Mouse (Mus musculus) olfactory bulb, adult 2 months (tissue): ENCODE measurements at regions not wholly inside any gene's neighbourhood (a gene's known extent, or its start where the extent isn't known, plus 50 kb on each side); places are given as distances from the start of the nearest gene placed in this dataset.

Experiments
- H3K27ac ChIP-seq: fragments of 200-500 bp; 2 replicates; pipeline ENCODE4 v1.5.1; 2012; ENCODE audit warnings: low read depth, low read length; ENCODE audit not compliant: insufficient read depth
- H3K4me1 ChIP-seq: fragments of 200-500 bp; 2 replicates; pipeline ENCODE4 v1.6.1; 2012; ENCODE audit warnings: low read length; ENCODE audit not compliant: control insufficient read depth, insufficient read depth
- H3K4me3 ChIP-seq: fragments of 200-500 bp; 2 replicates; pipeline ENCODE4 v1.5.1; 2012; ENCODE audit warnings: mild to moderate bottlenecking, low read depth, low read length, moderate library complexity; ENCODE audit not compliant: insufficient read depth
- CTCF ChIP-seq: fragments of 200-500 bp; IDR thresholded peaks from 2 replicates; pipeline ENCODE4 v1.5.1; 2012; ENCODE audit warnings: low read depth, mild to moderate bottlenecking, low read length, moderate library complexity; ENCODE audit not compliant: insufficient read depth
- POLR2A ChIP-seq: fragments of 200-500 bp; IDR thresholded peaks from 2 replicates; pipeline ENCODE4 v1.6.1; 2012; ENCODE audit warnings: mild to moderate bottlenecking, low read depth, low read length, moderate library complexity; ENCODE audit not compliant: insufficient read depth
- WGBS: fragments of 180-500 bp; shearing (Covaris S2); methylation state at CpG from one replicate; pipeline ENCODE4 v1.1.7; 2018; 5-methylcytosine and 5-hydroxymethylcytosine counted together

- no peak for TF ChIP-seq POLR2A
- TF ChIP-seq CTCF, result no peak
- H3K27ac ChIP-seq, result no peak overlapping the region
- WGBS, result 96% methylated on average over 4 of the region's 4 CpGs
- no peaks in the 10 kb centered on the region for H3K4me1 ChIP-seq
- no peak overlapping the region for H3K4me3 ChIP-seq
Measured at GRCm38 (mm10) chr13:44145441-44145840, 360.9 kb downstream of the Cd83 start.

GRCm38 (mm10) chr13:44147841-44148240 lies 363.3 kb downstream of the Cd83 start:
- Histone ChIP-seq H3K27ac (no peak overlapping the region), H3K4me1 (no peaks in the 10 kb centered on the region), H3K4me3 (no peak overlapping the region)
- WGBS, result 92% methylated on average over 5 of the region's 5 CpGs
- TF ChIP-seq CTCF (no peak), POLR2A (no peak)

- TF ChIP-seq POLR2A, result no peak
- Histone ChIP-seq H3K4me3 (no peak overlapping the region), H3K4me1 (no peaks in the 10 kb centered on the region), H3K27ac (no peak overlapping the region)
- WGBS, result 96% methylated on average over 3 of the region's 3 CpGs
Measured at GRCm38 (mm10) chr13:44149499-44149898, 364.9 kb downstream of the Cd83 start.

GRCm38 (mm10) chr13:44151526-44151925 lies 367.0 kb downstream of the Cd83 start:
- TF ChIP-seq CTCF (no peak), POLR2A (no peak)
- WGBS, result 92% methylated on average over 6 of the region's 6 CpGs

GRCm38 (mm10) chr13:44152806-44153613 lies 368.4 kb downstream of the Cd83 start:
- H3K27ac ChIP-seq, result no peak overlapping the region
- H3K4me1 ChIP-seq, result no peaks in the 10 kb centered on the region
- no peak overlapping the region for H3K4me3 ChIP-seq
- 74% methylated on average over 10 of the region's 10 CpGs for WGBS
- TF ChIP-seq CTCF (no peak), POLR2A (no peak)

More at GRCm38 (mm10) chr13:44151526-44151925, 367.0 kb downstream of the Cd83 start:
- H3K4me3 ChIP-seq, result no peak overlapping the region
- no peak overlapping the region for H3K27ac ChIP-seq
- H3K4me1 ChIP-seq, result no peaks in the 10 kb centered on the region

GRCm38 (mm10) chr13:44153784-44154183 lies 369.2 kb downstream of the Cd83 start:
- TF ChIP-seq CTCF (no peak), POLR2A (no peak)
- WGBS, result 92% methylated on average over 5 of the region's 5 CpGs
- Histone ChIP-seq H3K27ac (no peak overlapping the region), H3K4me3 (no peak overlapping the region), H3K4me1 (no peaks in the 10 kb centered on the region)

- WGBS, result 97% methylated on average over 4 of the region's 4 CpGs
- Histone ChIP-seq H3K4me3 (no peak overlapping the region), H3K4me1 (no peaks in the 10 kb centered on the region), H3K27ac (no peak overlapping the region)
- TF ChIP-seq POLR2A (no peak), CTCF (no peak)
Measured at GRCm38 (mm10) chr13:44155956-44156355, 371.4 kb downstream of the Cd83 start.

- TF ChIP-seq CTCF (no peak), POLR2A (no peak)
- Histone ChIP-seq H3K4me3 (no peak overlapping the region), H3K4me1 (no peaks in the 10 kb centered on the region), H3K27ac (no peak overlapping the region)
- 86% methylated on average over 3 of the region's 3 CpGs for WGBS
Measured at GRCm38 (mm10) chr13:44156546-44156945, 372.0 kb downstream of the Cd83 start.

GRCm38 (mm10) chr13:44157236-44157635 lies 372.7 kb downstream of the Cd83 start:
- no peaks in the 10 kb centered on the region for H3K4me1 ChIP-seq
- H3K4me3 ChIP-seq, result no peak overlapping the region
- H3K27ac ChIP-seq, result no peak overlapping the region
- TF ChIP-seq CTCF (no peak), POLR2A (no peak)
- WGBS, result 91% methylated on average over 4 of the region's 4 CpGs

- H3K27ac ChIP-seq, result no peak overlapping the region
- 95% methylated on average over 6 of the region's 6 CpGs for WGBS
Measured at GRCm38 (mm10) chr13:44158364-44158763, 373.8 kb downstream of the Cd83 start.

More at GRCm38 (mm10) chr13:44158364-44158763, 373.8 kb downstream of the Cd83 start:
- TF ChIP-seq POLR2A (no peak), CTCF (no peak)
- no peaks in the 10 kb centered on the region for H3K4me1 ChIP-seq
- H3K4me3 ChIP-seq, result no peak overlapping the region
